Mouse (Mus musculus): ENCODE data around the gene Pkp4. TPM values are rescaled to one million over a fixed set of nuclear protein-coding genes. Genes with fewer than 3 reads are reported as not detected.

The Pkp4 gene
- total RNA-seq, 2 experiments from 2014 or later = 211 to 222 TPM

- intact Hi-C loops (cut with DNase I) = no loop called here
- DNase-seq (ENCODE audit: low spot score in 2 of 2) = no peak
Measured at GRCm38 (mm10) chr2:59181321-59182113, 20.9 kb downstream of the Pkp4 start.

- intact Hi-C loops (cut with DNase I) = no loop called here
- no peak for DNase-seq (ENCODE audit: low spot score in 2 of 2)
Measured at GRCm38 (mm10) chr2:59183541-59183940, 22.9 kb downstream of the Pkp4 start.

- DNase-seq (ENCODE audit: low spot score in 2 of 2) = no peak
- intact Hi-C loops (cut with DNase I) = no loop called here
Measured at GRCm38 (mm10) chr2:59184107-59185064, 23.7 kb downstream of the Pkp4 start.

- no peak for DNase-seq (ENCODE audit: low spot score in 2 of 2)
- intact Hi-C loops (cut with DNase I) = no loop called here
Measured at GRCm38 (mm10) chr2:59186122-59186521, 25.5 kb downstream of the Pkp4 start.

DNA sequence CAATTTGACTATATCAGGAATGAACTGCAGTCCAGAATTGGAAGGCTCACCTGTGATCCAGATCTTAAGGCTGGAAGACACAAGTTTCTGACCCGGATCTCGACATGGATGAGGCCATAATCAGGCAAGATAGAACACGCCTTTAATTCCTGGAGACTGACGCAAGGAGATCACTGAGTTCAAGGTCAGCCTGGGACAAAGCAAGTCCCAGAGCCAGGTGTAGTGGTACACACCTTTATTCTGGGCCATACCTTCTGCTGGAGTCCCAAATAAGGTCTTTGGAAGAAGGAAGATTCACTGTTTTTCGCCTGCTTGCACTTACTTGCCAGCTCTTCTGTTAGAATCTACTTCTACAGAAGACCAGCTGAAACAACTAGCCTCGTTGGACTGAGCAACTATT, 26.3 kb downstream of the Pkp4 start:
- intact Hi-C loops (cut with DNase I) = no loop called here
- no peak for DNase-seq (ENCODE audit: low spot score in 2 of 2)

DNA sequence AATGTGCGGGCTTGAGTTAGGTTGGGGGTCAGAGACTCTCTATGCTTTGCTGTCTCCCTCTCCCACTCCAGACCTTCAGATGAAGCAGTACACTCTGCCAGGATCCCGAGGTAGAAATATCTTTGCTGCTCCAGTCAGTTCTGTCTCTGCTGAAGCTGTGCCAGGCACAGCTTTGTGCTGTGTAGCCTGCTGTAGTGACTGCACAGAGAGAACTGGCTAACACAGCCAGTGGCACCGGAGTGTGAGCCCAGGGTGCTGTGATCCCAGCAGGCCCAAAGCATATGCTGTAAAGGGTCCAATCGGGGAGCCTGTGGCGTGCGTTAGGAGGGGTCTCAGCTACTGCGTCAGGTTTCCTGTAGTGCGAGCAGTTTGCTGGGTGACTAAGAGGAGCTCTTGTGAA, 27.7 kb downstream of the Pkp4 start:
- intact Hi-C loops (cut with DNase I) = no loop called here
- DNase-seq (ENCODE audit: low spot score in 2 of 2) = no peak

DNA sequence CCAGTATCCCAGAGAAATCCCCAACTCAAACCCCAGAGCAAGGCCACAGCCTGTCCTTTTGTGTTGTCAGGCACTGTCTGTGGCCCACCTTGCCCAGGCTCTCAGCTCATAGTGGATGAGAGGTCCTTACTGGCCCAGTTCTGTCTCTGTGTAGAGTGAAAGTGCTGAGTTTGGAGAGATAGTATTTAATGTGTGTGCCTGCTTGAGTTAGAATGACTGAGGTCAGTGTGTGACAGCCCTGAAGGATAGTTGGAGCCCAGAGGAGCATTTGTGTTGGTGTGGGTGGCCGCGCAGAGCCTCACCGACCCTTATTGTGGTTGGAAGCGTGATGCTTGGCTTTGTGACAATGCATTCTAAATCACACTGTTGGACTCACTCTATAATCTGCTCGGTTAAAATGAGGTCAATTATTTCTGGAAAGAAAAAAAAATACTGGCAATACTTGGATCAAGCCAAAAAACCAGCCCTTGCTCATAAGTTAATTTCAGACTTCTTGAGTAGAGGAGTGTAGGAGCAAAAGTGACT, 29.1 kb downstream of the Pkp4 start:
- no peak for DNase-seq (ENCODE audit: low spot score in 2 of 2)
- intact Hi-C loops (cut with DNase I) = no loop called here

DNA sequence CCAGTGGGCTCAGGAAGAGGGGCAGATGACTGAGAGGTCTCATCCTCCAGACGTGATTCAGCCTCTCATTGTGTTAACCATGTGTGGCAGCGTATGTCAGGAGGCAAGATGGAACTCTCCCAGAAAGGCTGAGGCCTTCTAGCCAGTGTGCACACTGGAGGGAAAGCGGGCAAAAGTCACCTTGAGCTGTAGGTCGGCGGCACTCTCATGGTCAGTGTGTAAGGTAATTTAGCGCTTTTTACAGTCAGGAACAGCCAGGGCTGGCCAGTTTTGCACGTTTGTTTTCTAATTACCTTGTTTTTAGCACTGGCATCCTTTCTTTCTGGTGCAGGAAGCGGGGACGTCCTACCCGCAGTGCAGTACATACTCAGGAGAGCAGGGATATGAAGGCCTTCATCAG, 29.5 kb downstream of the Pkp4 start:
- DNase-seq (ENCODE audit: low spot score in 2 of 2) = no peak
- intact Hi-C loops (cut with DNase I) = no loop called here

GRCm38 (mm10) chr2:59191466-59191865, 30.8 kb downstream of the Pkp4 start:
- no peak for DNase-seq (ENCODE audit: low spot score in 2 of 2)
- intact Hi-C loops (cut with DNase I) = no loop called here

DNA sequence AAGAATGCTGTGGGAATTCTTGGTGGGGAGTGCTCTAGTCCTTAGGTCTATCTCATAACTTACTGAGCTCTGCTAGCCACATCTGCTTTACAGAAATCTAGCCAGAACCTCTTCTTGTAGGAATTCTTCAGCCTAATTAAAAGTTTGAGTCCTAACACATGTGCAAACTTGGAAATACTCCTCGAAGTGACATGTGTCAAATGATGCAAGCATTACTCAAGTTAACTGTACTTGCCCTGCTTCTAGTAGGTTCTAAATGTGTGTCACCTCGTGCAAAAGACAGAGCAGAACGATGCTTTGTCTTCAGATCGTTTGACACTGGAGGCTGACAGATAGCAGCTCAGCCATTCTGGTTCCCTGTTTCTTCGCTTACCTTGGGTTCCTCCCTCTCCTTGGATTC, 32.5 kb downstream of the Pkp4 start:
- intact Hi-C loops (cut with DNase I) = no loop called here
- DNase-seq (ENCODE audit: low spot score in 2 of 2) = no peak

DNA sequence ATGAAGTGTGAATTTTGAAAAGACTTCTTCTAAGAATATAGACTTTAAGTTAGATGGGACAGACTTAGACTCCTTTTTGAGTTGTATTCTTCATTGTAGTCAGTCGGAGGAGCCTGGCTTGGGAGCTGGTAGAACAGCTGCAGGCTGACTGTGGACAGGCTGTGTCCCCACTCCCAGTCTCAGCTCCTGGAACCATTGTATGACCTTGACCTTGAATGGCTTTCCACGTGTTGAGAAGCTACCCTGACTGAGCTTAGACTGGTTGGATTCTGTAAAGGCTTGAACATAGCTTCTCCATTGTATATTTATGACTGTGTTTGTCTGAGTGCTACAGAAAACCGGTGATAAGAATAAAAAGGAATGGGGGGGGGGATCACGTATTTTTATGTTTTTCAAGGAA, 36.5 kb downstream of the Pkp4 start:
- no peak for DNase-seq (ENCODE audit: low spot score in 2 of 2)
- intact Hi-C loops (cut with DNase I) = no loop called here

DNA sequence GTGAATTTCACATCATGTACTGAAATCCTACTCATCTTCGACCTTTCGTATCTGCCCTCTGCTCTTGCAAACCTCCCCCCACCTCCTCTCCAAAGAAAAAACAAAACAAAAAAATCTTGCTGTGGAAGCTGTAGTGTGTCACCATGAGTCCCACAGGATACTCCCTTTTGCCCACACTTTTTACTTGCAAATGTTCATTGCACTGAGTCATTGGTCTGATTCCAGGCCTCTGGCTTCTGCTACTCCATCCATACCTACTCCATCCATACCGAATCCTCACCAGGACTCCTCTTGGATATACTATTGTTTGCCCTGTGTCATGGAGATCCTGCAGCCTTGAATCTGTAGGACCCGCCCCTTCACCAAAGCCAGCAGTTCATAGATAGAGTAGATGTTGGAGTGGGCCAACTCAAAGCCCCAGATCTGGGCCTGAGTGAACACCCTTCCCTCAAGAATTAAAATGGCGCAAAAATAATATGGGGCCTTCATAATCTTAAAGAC, 38.9 kb downstream of the Pkp4 start:
- intact Hi-C loops (cut with DNase I) = no loop called here
- DNase-seq (ENCODE audit: low spot score in 2 of 2) = no peak

DNA sequence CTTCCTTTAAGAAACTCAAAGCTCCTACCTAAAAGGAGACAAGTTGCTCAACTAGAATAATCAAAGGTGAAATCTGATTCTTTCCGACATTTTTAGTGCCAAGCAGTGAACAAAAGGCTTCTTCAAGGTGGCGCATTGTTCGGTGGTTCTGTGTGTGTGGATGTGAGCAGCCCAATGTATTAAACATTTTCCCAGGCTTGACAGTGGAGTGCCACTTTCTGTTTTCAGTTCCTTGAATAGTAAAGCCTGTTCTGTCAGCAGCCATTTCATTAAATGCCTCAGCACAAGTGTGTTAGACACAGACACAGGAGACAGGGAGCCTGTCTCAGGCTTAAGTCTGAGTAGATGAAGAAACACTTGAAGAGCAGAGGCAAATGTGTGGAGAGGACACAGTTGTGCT, 39.9 kb downstream of the Pkp4 start:
- intact Hi-C loops (cut with DNase I) = no loop called here
- no peak for DNase-seq (ENCODE audit: low spot score in 2 of 2)

- intact Hi-C loops (cut with DNase I) = no loop called here
- no peak for DNase-seq (ENCODE audit: low spot score in 2 of 2)
Measured at GRCm38 (mm10) chr2:59202930-59203329, 42.3 kb downstream of the Pkp4 start.

DNA sequence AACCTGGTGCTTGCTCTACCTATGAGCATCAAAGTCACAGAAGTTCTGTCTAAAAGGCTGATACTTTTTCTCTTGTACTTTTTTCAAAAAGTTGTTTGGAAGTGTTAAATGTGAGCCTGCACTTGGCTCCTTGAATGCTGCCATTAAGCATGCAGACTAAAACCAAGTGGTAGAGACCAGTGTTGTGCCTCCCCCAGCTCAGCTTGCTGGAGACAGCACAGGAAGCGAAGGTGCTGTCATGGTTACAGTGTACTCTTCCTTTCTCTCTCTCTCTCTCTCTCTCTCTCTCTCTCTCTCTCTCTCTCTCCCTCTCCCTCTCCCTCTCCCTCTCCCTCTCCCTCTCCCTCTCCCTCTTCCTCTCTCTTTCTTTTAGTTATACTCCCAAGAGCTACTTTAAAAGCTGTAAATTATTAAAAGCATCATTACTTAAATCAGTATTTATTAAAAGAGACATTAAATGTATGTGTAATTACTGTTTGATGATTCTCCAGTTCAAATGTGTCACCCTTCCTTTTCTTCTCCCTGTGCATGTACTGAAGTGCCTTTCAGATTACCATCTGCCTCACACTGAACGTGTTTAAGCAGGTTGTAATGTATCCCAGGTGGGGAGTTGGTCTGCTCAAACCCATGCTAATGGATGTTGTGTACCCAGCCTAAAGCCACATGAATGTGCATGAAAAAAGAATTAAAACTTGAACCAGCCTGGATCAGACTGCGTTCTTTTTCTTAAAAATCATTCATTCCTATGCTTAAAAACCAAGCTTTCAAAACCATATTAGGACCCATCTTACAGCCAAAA, 43.2 kb downstream of the Pkp4 start:
- no peak for DNase-seq (ENCODE audit: low spot score in 2 of 2)
- intact Hi-C loops (cut with DNase I) = no loop called here

- intact Hi-C loops (cut with DNase I) = no loop called here
- no peak for DNase-seq (ENCODE audit: low spot score in 2 of 2)
Measured at GRCm38 (mm10) chr2:59205092-59205491, 44.4 kb downstream of the Pkp4 start.

DNA sequence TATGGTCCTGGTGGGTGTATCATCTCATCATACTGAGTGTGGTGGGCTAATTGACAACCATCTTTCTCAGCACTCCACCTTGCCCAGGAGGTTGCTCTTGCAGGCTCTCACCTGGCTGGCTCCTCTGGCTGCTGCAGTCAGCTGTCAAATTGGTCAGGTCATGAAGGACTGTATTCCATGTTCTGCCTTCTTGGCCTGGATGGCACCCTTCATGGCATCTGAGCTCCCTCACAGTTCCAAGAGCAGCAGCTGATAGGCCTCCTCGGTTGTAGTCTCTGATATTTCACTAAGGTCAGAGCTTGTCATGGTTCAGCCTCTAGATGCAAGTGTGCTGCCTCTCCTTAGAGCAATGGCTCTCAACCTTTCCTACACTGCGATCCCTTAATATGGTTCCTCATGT, 45.5 kb downstream of the Pkp4 start:
- intact Hi-C loops (cut with DNase I) = no loop called here
- DNase-seq (ENCODE audit: low spot score in 2 of 2) = no peak

DNA sequence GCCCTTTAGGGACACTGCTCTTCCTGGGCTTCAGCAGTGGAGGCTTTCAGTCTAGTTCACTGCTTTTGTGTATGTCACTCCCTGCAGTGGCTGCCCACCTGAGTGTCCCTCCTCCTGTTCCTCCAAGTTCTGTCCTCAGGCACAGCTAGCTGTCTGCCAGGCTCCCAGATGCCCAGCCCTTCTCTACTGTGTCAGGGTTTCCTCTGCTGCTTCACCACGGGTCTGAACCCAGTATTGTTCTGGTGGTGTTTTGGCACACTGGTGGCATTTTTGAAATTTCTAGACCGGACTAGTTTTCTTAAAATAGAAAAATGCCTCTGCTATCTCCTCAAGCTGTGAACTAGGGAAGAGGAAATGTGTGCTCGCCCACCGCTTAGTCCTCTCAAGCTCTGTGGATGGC, 46.6 kb downstream of the Pkp4 start:
- no peak for DNase-seq (ENCODE audit: low spot score in 2 of 2)
- intact Hi-C loops (cut with DNase I) = no loop called here

DNA sequence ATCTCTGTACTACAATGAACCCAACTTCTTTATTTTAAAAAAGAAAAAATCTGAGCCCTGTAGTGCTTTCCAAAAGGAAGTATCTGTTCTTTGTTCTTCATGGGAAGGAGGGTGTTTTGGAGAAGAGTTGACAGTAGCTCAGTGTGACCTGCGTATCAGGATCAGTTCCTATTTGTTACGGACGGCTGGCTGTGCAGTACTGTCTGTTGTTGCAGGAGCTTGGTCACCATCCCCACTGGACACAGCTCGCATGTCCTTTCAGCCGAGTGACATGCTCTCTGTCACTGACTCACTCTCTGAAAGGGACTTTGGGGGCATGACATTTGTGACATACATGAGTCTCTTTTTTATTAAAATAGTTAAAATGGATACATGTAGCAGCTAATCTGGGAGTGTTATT, 47.1 kb downstream of the Pkp4 start:
- intact Hi-C loops (cut with DNase I) = no loop called here
- DNase-seq (ENCODE audit: low spot score in 2 of 2) = no peak

DNA sequence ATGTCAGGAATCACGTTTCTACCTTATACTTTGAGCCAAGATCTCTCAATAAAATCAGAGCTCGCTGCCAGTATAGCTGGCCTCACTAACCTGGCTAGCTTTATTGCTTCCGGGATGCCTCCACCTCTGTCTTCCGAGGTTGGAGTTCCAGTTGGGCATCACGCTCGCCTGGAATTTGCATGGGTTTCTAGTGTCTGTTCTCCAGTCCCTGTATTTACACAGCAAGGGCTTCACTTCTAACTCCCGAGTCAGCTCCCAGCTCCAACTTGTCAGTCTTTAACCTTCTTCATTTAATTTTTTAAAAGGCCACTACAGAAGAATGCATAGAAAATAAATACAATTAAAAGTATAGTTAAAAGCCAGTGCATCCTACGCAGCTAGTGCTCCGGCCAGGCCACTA, 47.6 kb downstream of the Pkp4 start:
- DNase-seq (ENCODE audit: low spot score in 2 of 2) = no peak
- intact Hi-C loops (cut with DNase I) = no loop called here
